ENCODE assay signal across 12 mouse cellular contexts in the genomic region with DNA sequence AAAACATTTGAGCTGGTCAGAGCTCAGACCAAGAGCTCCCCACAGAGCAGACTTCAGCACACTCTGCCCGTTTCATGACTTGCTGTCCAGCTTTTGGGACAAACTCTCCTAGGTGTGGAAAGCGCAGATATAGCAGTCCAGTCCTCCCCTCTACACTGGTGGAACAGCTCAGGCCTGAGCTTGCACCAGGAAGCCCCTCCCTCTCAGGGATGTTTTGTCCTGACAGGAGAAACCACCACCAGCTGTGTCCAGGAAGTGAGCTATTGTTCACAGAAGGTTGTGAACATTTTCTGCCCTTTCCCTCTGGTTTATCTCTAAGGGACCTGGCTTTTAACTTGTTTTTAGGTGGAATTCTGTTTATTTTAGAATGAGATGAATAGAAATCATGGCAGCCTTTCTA. TPM values are rescaled to one million over a fixed set of nuclear protein-coding genes. Genes with fewer than 3 reads are reported as not detected.
DNase-seq lines count a peak whose midpoint lies in the region; ATAC-seq and TF ChIP-seq lines count a peak whose summit lies in the region.
"Had no signal": no experiment of that assay in that cellular context is flagged by ENCODE, and none has a peak within 500 bp of the region (broad histone marks: within the 10 kb centered on the region; RNA-seq: fewer than 3 reads in every experiment).

No protein-coding gene starts in this region.

- peak overlapping the region; percentile 60; the same call in 1 of the 2 replicates for H3K27ac ChIP-seq in heart, embryonic 10.5 days
- no peak overlapping the region for H3K27ac ChIP-seq in midbrain, embryonic 11.5 days (ENCODE audit: low read depth, low read length)
- no peak overlapping the region for H3K27ac ChIP-seq in midbrain, embryonic 13.5 days
- peak overlapping the region; percentile 36; the same call in 1 of the 2 replicates for H3K27ac ChIP-seq in hindbrain, postnatal 0 days
- H3K27ac ChIP-seq in stomach, postnatal 0 days (replicated peaks) = peak overlapping the region; percentile 82
- H3K27ac ChIP-seq: neural tube, embryonic 12.5 days had no signal

- H3K4me2 ChIP-seq in midbrain, embryonic 11.5 days = no peak overlapping the region
- no peak overlapping the region for H3K4me2 ChIP-seq in midbrain, embryonic 13.5 days (replicated peaks)
- H3K4me2 ChIP-seq in hindbrain, postnatal 0 days (ENCODE audit: low read depth, low read length) = no peak overlapping the region
- no peak overlapping the region for H3K4me2 ChIP-seq in stomach, postnatal 0 days (replicated peaks; ENCODE audit: low read depth)
- H3K4me2 ChIP-seq: neural tube, embryonic 12.5 days had no signal

- 52% methylated on average over 2 of the region's 2 CpGs for WGBS in heart, embryonic 10.5 days
- WGBS in midbrain, embryonic 11.5 days = 71% methylated on average over 2 of the region's 2 CpGs
- WGBS in midbrain, embryonic 13.5 days = 71% methylated on average over 2 of the region's 2 CpGs
- WGBS in hindbrain, postnatal 0 days = 70% methylated on average over 2 of the region's 2 CpGs
- 38% methylated on average over 2 of the region's 2 CpGs for WGBS in stomach, postnatal 0 days

- H3K4me1 ChIP-seq in heart, embryonic 10.5 days = peaks cover 79% of the 10 kb centered on the region
- peaks cover 13% of the 10 kb centered on the region for H3K4me1 ChIP-seq in midbrain, embryonic 11.5 days (ENCODE audit: control insufficient read depth, insufficient read depth, low read length)
- peaks cover 51% of the 10 kb centered on the region for H3K4me1 ChIP-seq in midbrain, embryonic 13.5 days (replicated peaks)
- peaks cover 29% of the 10 kb centered on the region for H3K4me1 ChIP-seq in hindbrain, postnatal 0 days (ENCODE audit: insufficient read depth, low read length)
- peaks cover 14% of the 10 kb centered on the region for H3K4me1 ChIP-seq in stomach, postnatal 0 days (replicated peaks; ENCODE audit: control insufficient read depth, insufficient read depth)

- intact Hi-C loops in heart, postnatal 14 days (cut with DNase I) = no loop called here

- TF ChIP-seq CTCF in hindbrain, postnatal 0 days (IDR thresholded peaks at IDR 0.05; ENCODE audit: low read depth) = no peak
- no peak for TF ChIP-seq CTCF in stomach, postnatal 0 days (IDR thresholded peaks at IDR 0.05; ENCODE audit: low read depth)

- H3K36me3 ChIP-seq in heart, embryonic 10.5 days = no peaks in the 10 kb centered on the region
- no peaks in the 10 kb centered on the region for H3K36me3 ChIP-seq in midbrain, embryonic 11.5 days (ENCODE audit: control insufficient read depth, insufficient read depth, low read length)
- H3K36me3 ChIP-seq in midbrain, embryonic 13.5 days = no peaks in the 10 kb centered on the region
- H3K36me3 ChIP-seq in hindbrain, postnatal 0 days (ENCODE audit: insufficient read depth, low read length) = no peaks in the 10 kb centered on the region
- no peaks in the 10 kb centered on the region for H3K36me3 ChIP-seq in stomach, postnatal 0 days (ENCODE audit: control insufficient read depth, insufficient read depth, low read length)

- no peaks in the 10 kb centered on the region for H3K27me3 ChIP-seq in heart, embryonic 10.5 days (ENCODE audit: insufficient read depth, poor library complexity, severe bottlenecking)
- H3K27me3 ChIP-seq in midbrain, embryonic 11.5 days (ENCODE audit: control insufficient read depth, insufficient read depth, low read length) = no peaks in the 10 kb centered on the region
- no peaks in the 10 kb centered on the region for H3K27me3 ChIP-seq in midbrain, embryonic 13.5 days
- H3K27me3 ChIP-seq in hindbrain, postnatal 0 days (ENCODE audit: insufficient read depth, low read length) = no peaks in the 10 kb centered on the region
- H3K27me3 ChIP-seq in stomach, postnatal 0 days (ENCODE audit: control insufficient read depth, insufficient read depth, low read length) = no peaks in the 10 kb centered on the region
- H3K27me3 ChIP-seq: CH12.LX; neural tube, embryonic 12.5 days had no signal

- no peak for DNase-seq in heart, embryonic 10.5 days (ENCODE audit: low spot score)
- no peak for DNase-seq in heart, postnatal 14 days
- DNase-seq in midbrain, embryonic 11.5 days (ENCODE audit: low spot score, missing footprints) = no peak
- DNase-seq in hindbrain, postnatal 0 days (ENCODE audit: low spot score) = no peak
- no peak for DNase-seq in stomach, postnatal 0 days (ENCODE audit: low spot score)
- no peak for DNase-seq in layer of hippocampus, adult 9-11 months
- no peak for DNase-seq in thymus, postnatal 14 days
- DNase-seq: left cerebral cortex, postnatal 4 days had no signal

- no peak overlapping the region for H3K4me3 ChIP-seq in heart, embryonic 10.5 days
- no peak overlapping the region for H3K4me3 ChIP-seq in midbrain, embryonic 11.5 days (ENCODE audit: low read depth, low read length)
- H3K4me3 ChIP-seq in midbrain, embryonic 13.5 days (replicated peaks) = no peak overlapping the region
- H3K4me3 ChIP-seq in hindbrain, postnatal 0 days (ENCODE audit: low read length) = no peak overlapping the region
- no peak overlapping the region for H3K4me3 ChIP-seq in stomach, postnatal 0 days (ENCODE audit: low read depth, low read length)
- H3K4me3 ChIP-seq: neural tube, embryonic 12.5 days had no signal

- 0 out of 2 replicates have a peak overlapping the region, but pooled peaks have one; percentile 16 for H3K9ac ChIP-seq in midbrain, embryonic 11.5 days (ENCODE audit: low read length)
- H3K9ac ChIP-seq in midbrain, embryonic 13.5 days (replicated peaks) = no peak overlapping the region
- H3K9ac ChIP-seq in hindbrain, postnatal 0 days (replicated peaks; ENCODE audit: low read length) = no peak overlapping the region
- H3K9ac ChIP-seq in stomach, postnatal 0 days (ENCODE audit: low read length) = no peak overlapping the region
- H3K9ac ChIP-seq: neural tube, embryonic 12.5 days had no signal

- H3K9me3 ChIP-seq in heart, embryonic 10.5 days = no peaks in the 10 kb centered on the region
- H3K9me3 ChIP-seq in midbrain, embryonic 11.5 days (ENCODE audit: control insufficient read depth, low read length) = no peaks in the 10 kb centered on the region
- H3K9me3 ChIP-seq in midbrain, embryonic 13.5 days = no peaks in the 10 kb centered on the region
- H3K9me3 ChIP-seq in hindbrain, postnatal 0 days (ENCODE audit: low read length) = no peaks in the 10 kb centered on the region
- no peaks in the 10 kb centered on the region for H3K9me3 ChIP-seq in stomach, postnatal 0 days (ENCODE audit: control insufficient read depth, low read length)
- H3K9me3 ChIP-seq: neural tube, embryonic 12.5 days had no signal

- ATAC-seq in midbrain, embryonic 11.5 days (ENCODE audit: low FRiP score) = no peak
- ATAC-seq in midbrain, embryonic 13.5 days = no peak
- ATAC-seq in hindbrain, postnatal 0 days = no peak
- no peak for ATAC-seq in stomach, postnatal 0 days (ENCODE audit: low FRiP score, low TSS enrichment)

- no peak for TF ChIP-seq EP300 in stomach, postnatal 0 days (optimal IDR thresholded peaks at IDR 0.05)

RNA-seq across cellular contexts. Expression of gene Tcp11, which starts 51.1 kb away (rescaled TPM):
- polyA plus RNA-seq in heart, embryonic 10.5 days (2016; fragmentation: Nextera tagmentation; extraction: Ambion mirVana) = 0.59 and 0.67 TPM in 2 replicates
- not detected for total RNA-seq in heart, postnatal 14 days (2021)
- polyA plus RNA-seq in midbrain, embryonic 11.5 days (2014; fragmentation: Nextera tagmentation; extraction: Ambion mirVana) = 0.70 and 1.0 TPM in 2 replicates
- 1.6 and 2.0 TPM in 2 replicates for polyA plus RNA-seq in midbrain, embryonic 13.5 days (2015; fragmentation: Nextera tagmentation; extraction: Ambion mirVana)
- total RNA-seq in hindbrain, postnatal 0 days (2014; rRNA removed) = 2.9 and 3.6 TPM in 2 replicates
- 1.9 and 2.0 TPM in 2 replicates for polyA plus RNA-seq in hindbrain, postnatal 0 days (2015; fragmentation: Nextera tagmentation; extraction: Ambion mirVana)
- polyA plus RNA-seq in stomach, postnatal 0 days (2015; fragmentation: Nextera tagmentation; extraction: Ambion mirVana) = 1.1 and 1.7 TPM in 2 replicates
- total RNA-seq: adrenal gland, postnatal 36 days; CH12.LX had no signal

Comparison
In these comparisons a context has a peak if more than half of its experiments do, and no peak if none do; other contexts are left out.
1. H3K27ac ChIP-seq: peak in heart, embryonic 10.5 days (single experiment), hindbrain, postnatal 0 days (single experiment) and stomach, postnatal 0 days (single experiment); none in midbrain, embryonic 11.5 days (single experiment) and midbrain, embryonic 13.5 days (single experiment).